Comparison of ENCODE assay signal across 20 mouse cellular contexts in genomic region chr6:37748296-37748980, GRCm38 (mm10).
A peak's percentile ranks its signal among the peaks of the same experiment; 100 is the strongest.
DNase-seq lines count a peak whose midpoint lies in the region; ATAC-seq and TF ChIP-seq lines count a peak whose summit lies in the region.
"Had no signal": no experiment of that assay in that cellular context is flagged by ENCODE, and none has a peak within 500 bp of the region (broad histone marks: within the 10 kb centered on the region; RNA-seq: fewer than 3 reads in every experiment).

No protein-coding gene starts in this region.

- H3K4me1 ChIP-seq in ES-Bruce4 (ENCODE audit: control insufficient read depth, insufficient read depth, low read length): no peaks in the 10 kb centered on the region
- H3K4me1 ChIP-seq in intestine, embryonic 15.5 days (replicated peaks): no peaks in the 10 kb centered on the region
- H3K4me1 ChIP-seq in kidney, embryonic 14.5 days (ENCODE audit: control insufficient read depth, insufficient read depth, low read length): no peaks in the 10 kb centered on the region
- H3K4me1 ChIP-seq: embryonic facial prominence, embryonic 12.5 days; embryonic facial prominence, embryonic 15.5 days; hindbrain, embryonic 12.5 days; hindbrain, embryonic 15.5 days had no signal

- H3K27ac ChIP-seq in ES-Bruce4 (ENCODE audit: insufficient read depth, low read length): peak overlapping the region; percentile 91; the same call in 1 of the 2 replicates
- no peak overlapping the region for H3K27ac ChIP-seq in intestine, embryonic 15.5 days
- no peak overlapping the region for H3K27ac ChIP-seq in kidney, embryonic 14.5 days (ENCODE audit: low read depth, low read length)
- H3K27ac ChIP-seq: embryonic facial prominence, embryonic 12.5 days; embryonic facial prominence, embryonic 15.5 days; hindbrain, embryonic 12.5 days; hindbrain, embryonic 15.5 days had no signal

- no peaks in the 10 kb centered on the region for H3K27me3 ChIP-seq in ES-Bruce4 (ENCODE audit: control insufficient read depth, insufficient read depth, low read length, poor library complexity, severe bottlenecking)
- no peaks in the 10 kb centered on the region for H3K27me3 ChIP-seq in intestine, embryonic 15.5 days (replicated peaks)
- no peaks in the 10 kb centered on the region for H3K27me3 ChIP-seq in kidney, embryonic 14.5 days (ENCODE audit: control insufficient read depth, insufficient read depth, low read length)
- H3K27me3 ChIP-seq: embryonic facial prominence, embryonic 12.5 days; embryonic facial prominence, embryonic 15.5 days; hindbrain, embryonic 12.5 days; hindbrain, embryonic 15.5 days had no signal

- no peaks in the 10 kb centered on the region; the same call in none of the 2 replicates for H3K36me3 ChIP-seq in ES-Bruce4 (ENCODE audit: control insufficient read depth, insufficient read depth, low read length, poor library complexity, severe bottlenecking)
- H3K36me3 ChIP-seq in intestine, embryonic 15.5 days: no peaks in the 10 kb centered on the region
- no peaks in the 10 kb centered on the region for H3K36me3 ChIP-seq in kidney, embryonic 14.5 days (ENCODE audit: control insufficient read depth, insufficient read depth, low read length)
- H3K36me3 ChIP-seq: embryonic facial prominence, embryonic 12.5 days; embryonic facial prominence, embryonic 15.5 days; hindbrain, embryonic 12.5 days; hindbrain, embryonic 15.5 days had no signal

- ATAC-seq in intestine, embryonic 15.5 days: peak; percentile 77
- ATAC-seq in kidney, embryonic 14.5 days (ENCODE audit: low FRiP score, low TSS enrichment): no peak
- ATAC-seq: CD4-positive, CD25-positive, alpha-beta regulatory T cell, adult 4 months; forebrain, embryonic 14.5 days; forebrain, postnatal 0 days had no signal

- TF ChIP-seq CTCF in ES-Bruce4 (IDR thresholded peaks at IDR 0.05; ENCODE audit: low read depth, low read length): no peak

- TF ChIP-seq EP300 in ES-Bruce4 (IDR thresholded peaks at IDR 0.05; ENCODE audit: insufficient read depth, low read depth, low read length): no peak

- H3K9me3 ChIP-seq in ES-Bruce4 (replicated peaks; ENCODE audit: control insufficient read depth, insufficient read depth, low read length, poor library complexity, severe bottlenecking): peaks cover 42% of the 10 kb centered on the region
- no peaks in the 10 kb centered on the region for H3K9me3 ChIP-seq in intestine, embryonic 15.5 days
- H3K9me3 ChIP-seq in kidney, embryonic 14.5 days (ENCODE audit: control insufficient read depth, low read length): peaks cover 5% of the 10 kb centered on the region; the same call in 1 of the 2 replicates
- H3K9me3 ChIP-seq: embryonic facial prominence, embryonic 12.5 days; embryonic facial prominence, embryonic 15.5 days; hindbrain, embryonic 12.5 days; hindbrain, embryonic 15.5 days had no signal

- no peak overlapping the region for H3K9ac ChIP-seq in ES-Bruce4 (ENCODE audit: low read depth, poor library complexity, severe bottlenecking)
- no peak overlapping the region for H3K9ac ChIP-seq in intestine, embryonic 15.5 days
- no peak overlapping the region for H3K9ac ChIP-seq in kidney, embryonic 14.5 days (ENCODE audit: low read depth, low read length)
- H3K9ac ChIP-seq: embryonic facial prominence, embryonic 12.5 days; embryonic facial prominence, embryonic 15.5 days; forebrain, postnatal 0 days; hindbrain, embryonic 12.5 days; hindbrain, embryonic 15.5 days had no signal

- no peak overlapping the region for H3K4me3 ChIP-seq in ES-Bruce4 (ENCODE audit: low read depth, low read length)
- H3K4me3 ChIP-seq in intestine, embryonic 15.5 days (replicated peaks): no peak overlapping the region
- no peak overlapping the region for H3K4me3 ChIP-seq in kidney, embryonic 14.5 days (ENCODE audit: low read length)
- H3K4me3 ChIP-seq: embryonic facial prominence, embryonic 12.5 days; embryonic facial prominence, embryonic 15.5 days; hindbrain, embryonic 12.5 days; hindbrain, embryonic 15.5 days had no signal

- WGBS in intestine, embryonic 15.5 days: 74% methylated on average over 8 of the region's 8 CpGs
- WGBS in large intestine, adult 2 months: 65% methylated on average over 8 of the region's 8 CpGs
- WGBS in kidney, embryonic 14.5 days: 71% methylated on average over 8 of the region's 8 CpGs

- peak; percentile 46 for DNase-seq in ES-CJ7 (ENCODE audit: low read depth, low spot score)
- peak; percentile 27 for DNase-seq in large intestine, adult 2 months (ENCODE audit: low read depth, low spot score)
- no peak for DNase-seq in T-cell, adult 2 months (ENCODE audit: low spot score)
- DNase-seq: adrenal gland, postnatal 10 days; adrenal gland, postnatal 36 days; cerebellum, adult 18-20 months; cerebellum, adult 9-10 months; cerebellum, postnatal 14 days; forebrain, postnatal 0 days; gastrocnemius, postnatal 25 days had no signal

- no peak overlapping the region for H3K4me2 ChIP-seq in intestine, embryonic 15.5 days (replicated peaks)
- H3K4me2 ChIP-seq in kidney, embryonic 14.5 days (replicated peaks; ENCODE audit: low read depth, low read length): no peak overlapping the region
- H3K4me2 ChIP-seq: embryonic facial prominence, embryonic 12.5 days; embryonic facial prominence, embryonic 15.5 days; heart, embryonic 11.5 days; hindbrain, embryonic 12.5 days; hindbrain, embryonic 15.5 days had no signal

- TF ChIP-seq POLR2A in ES-Bruce4 (IDR thresholded peaks at IDR 0.05; ENCODE audit: insufficient read depth, low read length): no peak
